Mouse (Mus musculus) duodenum, adult 2 months (tissue): ENCODE results near the gene Gtf2h5. TPM values are rescaled to one million over a fixed set of nuclear protein-coding genes. Genes with fewer than 3 reads are reported as not detected.

Experiments used
- polyA plus RNA-seq: library from polyadenylated mRNA; depleted of rRNA; stranded (reverse); fragments of >200 nt; gene quantifications from 2 replicates; pipeline ENCODE4 v1.2.3, GENCODE M21; 2012; ENCODE audit warnings: low replicate concordance; rRNA removed

Gtf2h5 gene
- 3.8 and 4.0 TPM in 2 replicates for polyA plus RNA-seq

GRCm38 (mm10) chr17:6079287-6080122 lies at the start of gene Gtf2h5, which contains the start of gene Serac1:
TSS of gene Gtf2h5 (plus strand) at chr17:6079786.
TSS of gene Serac1 (minus strand) at chr17:6079741.

GRCm38 (mm10) chr17:6106361-6107014 lies 26.9 kb downstream of the Gtf2h5 start, which contains the start of gene Tulp4:
TSS of gene Tulp4 (plus strand) at chr17:6106437.

Other genes with a start within 250 kb of the Gtf2h5 start
- 41.2 and 60.2 TPM in 2 replicates for gene Snx9, start 238.5 kb upstream of the Gtf2h5 start, polyA plus RNA-seq
- 1.7 and 2.7 TPM in 2 replicates for gene Synj2, start 138.5 kb upstream of the Gtf2h5 start, polyA plus RNA-seq
- 0.62 and 1.6 TPM in 2 replicates for gene Serac1, start within 50 bp of the Gtf2h5 start, polyA plus RNA-seq
- gene Tulp4, start 26.7 kb downstream of the Gtf2h5 start, polyA plus RNA-seq, result 31.8 and 43.6 TPM in 2 replicates
- gene Tmem181a, start 177.1 kb downstream of the Gtf2h5 start, polyA plus RNA-seq, result 13.2 and 19.0 TPM in 2 replicates
- 11.6 and 13.1 TPM in 2 replicates for gene Dynlt1a, start 237.7 kb downstream of the Gtf2h5 start, polyA plus RNA-seq